Mouse (Mus musculus): ENCODE data around the gene Gstk1. TPM values are rescaled to one million over a fixed set of nuclear protein-coding genes. Genes with fewer than 3 reads are reported as not detected.

Gene Gstk1
- total RNA-seq, 4 experiments from 2014 or later, result 11.3 to 13.8 (median 11.7) TPM

DNA sequence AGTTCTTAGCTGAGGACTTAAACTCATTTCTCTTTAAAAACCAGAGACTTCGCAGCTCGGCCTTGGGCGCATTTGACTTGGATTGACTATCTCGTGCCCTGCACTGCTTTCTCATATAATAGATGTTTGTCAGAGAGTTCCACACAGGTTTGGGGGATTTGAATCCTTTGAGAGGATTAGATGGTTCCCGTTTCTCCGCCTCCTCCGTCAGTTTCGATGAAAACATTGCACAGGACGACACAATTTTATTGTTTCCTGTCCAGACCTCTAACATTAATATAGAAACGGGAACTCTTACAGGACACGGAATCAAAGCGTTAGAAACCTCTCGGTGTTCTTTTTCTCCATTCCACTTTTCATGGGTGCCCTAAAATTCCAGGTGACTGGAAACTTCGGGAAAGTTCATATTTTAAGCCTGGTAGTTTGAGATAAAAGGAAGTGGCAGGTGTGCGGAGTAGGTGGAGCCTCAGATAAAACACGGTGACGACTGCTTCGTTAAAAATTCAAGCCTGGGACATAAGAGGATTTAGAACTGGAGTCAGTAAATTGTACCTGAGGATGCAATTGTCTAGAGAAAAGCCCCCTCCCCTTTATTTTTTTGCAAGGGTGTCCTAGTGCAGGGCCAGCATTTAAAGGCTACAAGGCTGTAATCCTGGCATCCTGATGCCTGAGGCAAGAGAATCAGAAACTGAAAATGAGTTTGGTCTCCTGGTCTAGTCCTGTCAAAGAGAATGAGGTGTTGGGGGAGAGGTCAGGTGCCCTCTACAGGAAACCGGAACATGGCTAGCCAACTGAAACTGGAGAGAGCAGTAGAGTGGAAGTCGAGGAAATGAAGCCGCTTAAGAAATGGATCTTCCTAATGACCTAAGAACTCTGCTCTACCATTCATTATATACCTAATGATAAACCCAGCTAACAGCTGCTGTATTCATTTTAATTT lies 19.9 kb downstream of the Gstk1 start:
- no peak for DNase-seq (ENCODE audit: low spot score in 2 of 2)

DNA sequence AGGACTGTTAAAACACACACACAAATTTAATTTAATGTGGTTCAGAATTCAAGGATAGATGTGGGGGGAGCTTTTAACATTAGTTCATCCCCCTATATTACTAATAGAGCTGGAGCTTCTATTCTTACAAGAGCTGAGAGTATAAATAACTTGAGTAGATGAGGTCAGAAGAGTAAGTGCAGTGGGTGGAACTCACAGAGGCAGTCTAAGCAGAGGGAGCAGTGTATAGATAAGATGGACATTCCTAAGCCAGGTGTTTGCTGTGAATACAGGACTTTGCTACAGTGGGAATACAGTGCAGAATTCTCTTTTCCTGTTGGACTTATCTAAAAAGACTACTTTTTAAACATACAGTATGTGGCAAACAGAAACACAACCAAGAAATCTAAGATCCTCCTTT lies 25.1 kb downstream of the Gstk1 start:
- no peak for DNase-seq (ENCODE audit: low spot score in 2 of 2)

DNA sequence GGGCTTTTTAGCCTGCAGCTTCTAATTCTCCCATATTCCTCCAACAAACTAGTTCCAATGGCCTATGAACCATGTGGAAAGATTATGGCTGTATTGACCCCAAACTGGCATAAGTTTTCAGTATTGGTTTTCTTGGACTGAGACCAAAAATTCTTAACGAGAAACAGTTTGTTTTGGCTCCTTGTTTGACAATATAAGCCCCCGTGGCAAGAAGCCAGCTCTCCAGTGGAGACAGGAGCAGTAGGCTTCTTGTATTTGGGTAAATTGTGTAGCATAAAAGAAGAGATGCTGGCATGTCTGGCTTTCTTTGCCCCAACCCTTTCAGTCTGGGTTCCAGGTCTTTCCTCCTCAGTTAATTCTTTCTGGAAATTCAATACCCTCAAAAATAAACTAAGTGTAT lies 30.4 kb downstream of the Gstk1 start:
- no peak for DNase-seq (ENCODE audit: low spot score in 2 of 2)

DNA sequence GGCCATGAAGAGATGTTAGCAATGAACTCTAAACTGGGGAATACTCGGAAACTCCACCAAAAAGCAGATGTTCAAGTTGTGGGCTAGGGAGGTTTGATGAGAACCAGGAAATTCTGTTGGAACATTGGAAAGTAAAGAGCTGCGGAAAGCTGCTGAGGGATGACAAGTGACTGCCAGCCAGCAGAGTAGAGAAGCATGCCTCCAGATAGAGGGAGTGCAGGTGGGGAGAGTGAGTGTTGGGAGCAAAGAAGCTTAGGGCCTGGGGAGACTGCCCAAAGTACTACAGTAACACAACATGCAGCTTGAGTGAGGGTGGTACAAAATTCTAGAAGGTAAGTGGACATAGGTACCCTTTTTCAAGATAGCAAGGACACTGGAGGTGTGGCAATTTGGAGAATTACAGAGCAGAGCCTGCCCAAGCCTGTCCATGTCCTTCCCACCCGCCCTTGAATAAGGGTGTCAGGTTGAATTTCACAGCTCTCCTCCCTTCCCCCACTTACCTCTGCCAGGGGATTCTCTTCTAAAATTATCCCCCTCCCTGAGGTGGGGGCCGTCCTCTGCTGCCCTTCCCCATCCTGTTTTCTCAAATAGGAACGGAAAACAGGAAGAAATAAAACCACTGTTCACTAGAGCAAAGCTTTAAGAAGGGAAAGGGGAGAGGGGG lies 37.3 kb downstream of the Gstk1 start:
- DNase-seq (ENCODE audit: low spot score in 2 of 2), result no peak

DNA sequence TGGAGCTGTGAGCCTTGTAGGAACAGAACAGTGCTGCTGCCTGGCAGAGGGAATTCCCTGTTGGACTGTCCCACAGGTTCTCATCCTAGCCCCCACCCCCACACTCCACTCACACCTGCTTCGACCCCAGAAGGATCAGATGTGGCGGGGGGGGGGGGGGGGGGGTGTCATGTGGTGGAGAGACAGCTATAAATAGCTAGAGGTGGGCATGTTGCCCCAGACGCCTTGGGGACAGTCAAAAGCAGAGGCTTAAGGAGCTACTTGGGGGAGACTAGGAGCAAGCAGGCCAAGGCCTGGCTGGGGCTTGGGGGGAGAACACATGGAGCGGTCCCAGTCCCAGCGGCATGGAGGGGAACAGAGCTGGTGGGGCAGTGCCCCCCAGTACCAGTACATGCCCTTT lies 40.7 kb downstream of the Gstk1 start, which contains the start of gene Clcn1:
TSS of gene Clcn1 (plus strand) at position 238 of the 400 bp plus-strand sequence.
- no peak for DNase-seq (ENCODE audit: low spot score in 2 of 2)

DNA sequence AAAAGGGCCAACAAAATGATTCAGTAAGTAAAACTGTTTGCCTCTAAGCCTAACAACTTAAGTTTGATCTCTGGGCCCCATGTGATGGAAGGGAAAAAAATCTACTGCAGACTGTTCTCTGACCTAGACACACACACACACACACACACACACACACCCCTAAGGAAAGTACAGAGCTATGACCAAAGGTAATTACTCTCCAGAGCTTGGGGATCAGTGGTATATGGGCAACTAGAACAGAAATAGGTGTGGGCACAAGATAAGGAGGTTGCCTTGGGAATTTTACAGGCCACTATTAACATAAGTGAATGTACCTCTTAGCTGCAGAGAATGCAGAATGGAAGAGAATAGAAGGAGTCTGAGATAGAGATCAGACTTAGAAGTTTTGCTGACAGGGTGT lies 41.8 kb downstream of the Gstk1 start:
- no peak for DNase-seq (ENCODE audit: low spot score in 2 of 2)

DNA sequence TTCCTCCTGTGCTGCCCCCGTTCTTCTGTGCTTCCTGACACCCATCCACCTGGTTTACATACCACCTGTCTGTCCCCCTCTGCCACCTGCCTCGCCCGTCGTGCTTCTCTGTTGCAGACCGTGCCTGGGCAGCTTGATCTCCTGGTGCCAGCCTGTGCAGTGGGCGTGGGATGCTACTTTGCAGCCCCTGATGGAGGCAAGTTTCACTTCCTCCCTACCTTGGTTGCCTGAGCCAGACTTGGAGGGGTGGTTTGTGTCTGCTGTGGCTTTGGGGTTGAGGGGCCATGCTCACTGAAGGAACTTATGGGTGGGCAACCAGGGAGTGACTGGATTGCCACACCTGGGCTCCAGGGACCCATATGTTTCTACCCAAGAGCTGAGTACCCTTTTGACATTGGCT lies 47.6 kb downstream of the Gstk1 start:
- no peak for DNase-seq (ENCODE audit: low spot score in 2 of 2)

DNA sequence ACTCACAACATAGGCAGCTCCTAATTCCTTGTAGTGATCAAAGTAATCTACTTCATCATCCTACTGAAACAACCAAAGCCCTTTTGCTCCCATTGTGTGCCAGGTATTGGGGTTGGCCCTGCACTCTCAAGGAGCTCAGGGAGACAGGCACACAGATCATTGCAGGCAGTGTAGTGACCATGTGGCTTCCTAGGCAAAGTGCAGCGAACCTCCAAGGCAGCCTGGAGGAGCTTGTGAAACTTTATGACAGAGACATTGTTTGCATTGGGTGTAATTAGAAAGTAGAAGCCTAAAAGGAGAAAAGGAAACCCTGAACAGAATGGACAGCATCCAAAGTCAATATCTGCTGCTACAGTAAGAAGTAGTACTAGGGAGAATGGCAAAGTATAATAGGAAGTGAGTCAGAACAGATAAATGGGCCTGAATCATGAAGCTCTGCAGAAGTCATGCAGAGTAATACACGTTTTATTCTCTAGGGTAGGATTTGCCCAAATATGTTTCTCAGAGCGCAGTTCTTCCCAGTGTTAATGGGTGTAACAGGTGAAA lies 49.9 kb downstream of the Gstk1 start:
- DNase-seq (ENCODE audit: low spot score in 2 of 2), result no peak

DNA sequence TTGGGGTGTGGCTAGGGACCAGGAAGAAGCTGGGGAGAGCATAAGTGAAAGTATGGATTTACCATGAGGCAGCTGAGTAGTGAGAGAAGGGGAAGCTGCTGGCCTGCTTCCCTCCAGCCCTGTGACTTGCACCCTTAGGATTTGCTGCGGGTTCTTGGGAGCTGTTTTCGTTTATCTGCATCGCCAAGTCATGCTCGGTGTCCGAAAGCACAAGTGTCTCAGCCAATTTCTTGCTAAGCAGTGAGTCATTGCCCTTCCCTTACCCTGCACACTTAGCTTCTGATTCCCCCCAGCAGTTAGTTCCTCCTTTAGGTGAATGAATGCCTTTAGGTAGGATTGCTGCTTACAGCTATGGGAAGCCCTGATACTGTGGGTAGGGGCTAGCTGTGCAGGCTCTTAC lies 53.6 kb downstream of the Gstk1 start:
- DNase-seq (ENCODE audit: low spot score in 2 of 2), result no peak

Other genes starting within 250 kb of the Gstk1 start
- gene Sva, start 207.5 kb upstream of the Gstk1 start, total RNA-seq (2022), result not detected
- not detected for gene Tas2r139, start 105.0 kb upstream of the Gstk1 start, total RNA-seq (2022)
- not detected for gene Tas2r144, start 30.6 kb upstream of the Gstk1 start, total RNA-seq (2022)
- gene Tmem139, start 16.0 kb downstream of the Gstk1 start, total RNA-seq (2022), result not detected
- 10 to 100 TPM; 20.7 to 22.6 (median 22.0) TPM for gene Casp2, start 19.1 kb downstream of the Gstk1 start, total RNA-seq (2022)
- 1 to 10 TPM; 4.3 to 4.8 (median 4.4) TPM for gene Clcn1, start 40.8 kb downstream of the Gstk1 start, total RNA-seq (2022)
- 100 to 1,000 TPM; 112 to 128 (median 121) TPM for gene Fam131b, start 78.7 kb downstream of the Gstk1 start, total RNA-seq (2022)
- 10 to 100 TPM; 42.1 to 50.3 (median 47.5) TPM for gene Zyx, start 103.7 kb downstream of the Gstk1 start, total RNA-seq (2022)
- under 1 TPM in 3 of 4 experiments, not detected in 1; 0.23 to 0.68 (median 0.28) TPM for gene Epha1, start 127.3 kb downstream of the Gstk1 start, total RNA-seq (2022)
- gene Tas2r143, start 154.3 kb downstream of the Gstk1 start, total RNA-seq (2022), result not detected
- gene Tas2r135, start 159.5 kb downstream of the Gstk1 start, total RNA-seq (2022), result not detected
- gene Tas2r126, start 188.6 kb downstream of the Gstk1 start, total RNA-seq (2022), result not detected
- not detected for gene Olfr458, start 219.3 kb downstream of the Gstk1 start, total RNA-seq (2022)
- gene Olfr457, start 230.4 kb downstream of the Gstk1 start, total RNA-seq (2022), result not detected
- gene Olfr456, start 241.3 kb downstream of the Gstk1 start, total RNA-seq (2022), result not detected